Mouse (Mus musculus): Measurements from ENCODE around the gene Slc38a6.

The Slc38a6 gene

DNA sequence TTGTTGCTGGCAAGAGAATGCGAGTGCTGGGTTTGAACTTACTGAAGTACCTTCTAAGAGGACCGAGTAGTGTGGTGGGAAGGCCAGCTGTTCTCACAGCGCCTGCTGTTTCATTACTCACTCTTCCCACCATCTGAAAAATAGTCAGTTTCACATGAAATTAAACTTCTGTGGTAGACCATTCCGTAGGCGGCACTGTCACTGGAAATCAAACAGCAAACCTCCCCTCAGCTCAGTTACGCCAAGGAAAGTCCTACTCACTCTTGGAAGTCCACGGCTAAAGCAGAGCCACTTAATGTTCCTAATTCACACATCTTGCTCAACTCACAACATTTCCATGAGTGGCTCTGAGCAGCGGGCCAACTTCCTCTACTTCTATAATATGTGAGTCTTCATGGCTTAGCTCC lies 37.6 kb downstream of the Slc38a6 start:
- DNase-seq (ENCODE audit: low spot score in 2 of 2) = peak; percentile 14 to 32

DNA sequence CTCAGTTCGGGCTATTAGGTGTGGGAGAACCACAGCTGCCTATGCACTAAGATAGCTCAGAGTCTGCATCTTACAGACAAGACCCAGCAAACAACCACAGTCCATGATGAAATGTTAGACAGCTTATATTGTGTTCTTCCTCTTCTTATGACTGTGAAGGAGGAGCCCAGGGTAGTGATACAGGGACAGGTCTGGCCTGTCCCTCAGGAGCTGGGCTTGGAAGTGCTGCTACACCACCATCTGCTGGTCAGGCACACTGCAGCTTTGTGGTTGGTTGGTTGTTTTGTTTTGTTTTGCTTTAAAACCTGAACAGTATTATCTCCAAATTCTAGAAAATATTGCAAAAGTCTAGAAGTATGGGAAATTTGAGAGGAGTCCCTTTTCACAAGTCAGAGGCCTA lies 38.2 kb downstream of the Slc38a6 start:
- DNase-seq (ENCODE audit: low spot score in 2 of 2) = no peak

DNA sequence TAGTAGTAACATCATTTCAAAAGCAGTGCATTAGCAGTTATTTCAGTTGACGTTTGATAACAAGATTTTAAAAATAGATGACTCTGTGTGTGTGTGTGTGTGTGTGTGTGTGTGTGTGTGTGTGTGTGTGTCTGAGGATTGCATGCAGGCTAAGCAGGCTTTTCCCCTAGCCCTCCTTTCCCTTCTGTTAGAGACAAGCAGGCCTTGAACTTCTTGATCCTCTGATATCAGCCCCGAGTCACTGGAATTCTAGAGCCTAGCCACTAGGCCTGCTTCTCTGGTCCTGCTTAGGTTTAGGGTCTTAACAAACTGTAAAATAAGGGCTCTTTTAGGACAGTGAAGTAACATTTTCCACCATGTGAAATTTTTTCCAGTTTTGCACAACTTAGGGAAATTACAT lies 38.6 kb downstream of the Slc38a6 start:
- DNase-seq (ENCODE audit: low spot score in 2 of 2) = no peak

DNA sequence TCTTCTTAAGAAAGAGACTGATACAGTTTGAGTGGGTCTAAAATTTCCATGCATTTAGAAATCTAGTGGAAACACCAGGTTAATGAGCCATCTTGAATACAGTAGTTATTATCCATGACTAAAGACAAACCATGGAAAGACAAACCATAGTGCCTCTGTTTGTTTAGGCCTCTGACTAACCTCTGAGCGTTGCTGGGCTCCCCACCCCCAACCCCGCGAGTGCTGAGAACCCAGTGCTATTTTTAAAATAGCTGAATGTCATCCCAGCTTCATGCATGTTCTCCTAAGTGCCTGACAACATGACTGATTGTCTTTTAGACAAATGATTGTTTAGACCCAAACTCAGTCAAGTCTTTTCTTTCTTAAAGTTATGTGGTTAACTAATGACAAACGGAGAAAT lies 39.0 kb downstream of the Slc38a6 start:
- no peak for DNase-seq (ENCODE audit: low spot score in 2 of 2)

GRCm38 (mm10) chr12:73327381-73327780 lies 40.8 kb downstream of the Slc38a6 start:
- no peak for DNase-seq (ENCODE audit: low spot score in 2 of 2)

DNA sequence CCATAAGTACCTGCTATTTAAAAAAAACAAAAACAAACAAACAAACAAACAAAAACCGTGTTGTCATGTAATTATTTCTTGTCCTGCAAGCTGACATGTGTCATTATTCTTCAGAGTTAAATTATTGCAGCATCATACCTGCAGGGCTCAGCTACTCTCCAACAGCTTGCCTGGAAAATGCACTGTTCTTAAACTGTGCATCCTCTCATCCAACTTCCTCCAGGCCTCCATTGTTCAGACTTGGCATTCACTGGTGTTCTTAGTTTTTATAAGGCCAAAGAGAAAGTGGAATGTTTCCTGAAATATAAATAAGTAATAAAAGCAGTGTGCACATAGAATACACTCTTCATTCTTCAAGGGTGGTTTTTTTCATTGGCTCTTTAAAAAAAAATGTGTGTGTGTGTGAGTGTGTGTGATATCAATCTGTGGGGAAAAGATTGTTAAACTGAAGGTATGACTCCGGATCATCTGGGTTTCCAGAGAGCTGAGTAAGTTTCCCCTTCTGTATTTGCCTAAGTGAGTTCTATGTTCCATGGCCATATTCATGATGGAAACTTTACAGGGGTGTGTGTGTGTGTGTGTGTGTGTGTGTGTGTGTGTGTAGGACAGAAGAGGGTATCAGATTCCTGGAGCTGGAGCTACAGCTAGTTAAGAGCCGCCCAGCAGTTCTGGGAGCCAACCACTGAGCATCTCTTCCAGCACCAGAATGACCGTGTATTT lies 42.0 kb downstream of the Slc38a6 start:
- DNase-seq (ENCODE audit: low spot score in 2 of 2) = no peak

GRCm38 (mm10) chr12:73330236-73330635 lies 43.7 kb downstream of the Slc38a6 start:
- DNase-seq (ENCODE audit: low spot score in 2 of 2) = no peak

GRCm38 (mm10) chr12:73332701-73333100 lies 46.1 kb downstream of the Slc38a6 start:
- DNase-seq (ENCODE audit: low spot score in 2 of 2) = no peak

DNA sequence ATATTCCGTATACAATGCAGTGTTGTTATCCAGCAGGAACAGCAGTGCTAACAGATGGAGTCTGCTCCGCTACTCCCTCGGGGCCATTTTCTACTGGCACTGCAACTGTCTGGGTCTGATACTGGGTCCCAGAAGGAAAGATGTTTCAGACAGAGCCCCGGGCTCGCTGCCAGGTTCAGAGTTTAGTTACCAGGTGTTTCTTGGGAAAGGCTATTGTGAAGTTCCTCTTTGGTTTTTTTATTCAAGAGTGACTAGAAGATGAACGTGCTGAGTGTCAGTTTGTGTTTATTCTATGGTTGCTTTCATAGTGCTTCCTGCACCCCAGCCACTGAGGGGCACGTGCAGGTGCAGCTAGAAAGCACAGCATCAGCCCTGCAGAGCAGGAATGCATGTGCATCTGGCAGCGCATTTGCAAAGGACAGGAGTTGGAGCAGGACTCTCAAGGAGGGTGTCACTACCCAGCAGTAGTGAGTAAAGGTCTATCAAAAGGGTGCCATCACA lies 47.5 kb downstream of the Slc38a6 start:
- no peak for DNase-seq (ENCODE audit: low spot score in 2 of 2)

DNA sequence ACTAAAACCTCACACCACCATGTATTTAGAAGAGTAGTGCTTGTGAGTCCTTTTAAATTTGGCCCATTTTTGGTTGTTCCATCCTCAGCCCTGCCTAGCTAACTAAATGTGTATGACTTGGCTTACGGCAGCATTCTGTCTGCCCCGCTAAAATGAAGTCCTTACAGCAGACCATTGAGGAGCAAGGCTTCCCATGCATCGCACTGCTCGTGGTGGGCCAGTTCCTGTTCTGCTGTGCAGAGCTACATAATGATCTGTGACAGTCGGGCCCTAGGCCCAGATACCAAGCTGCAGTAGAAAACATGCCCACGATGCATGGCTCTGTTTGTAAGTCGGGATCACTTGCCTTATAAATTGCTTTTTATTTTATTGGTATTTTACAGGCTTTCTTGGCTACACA lies 50.5 kb downstream of the Slc38a6 start:
- no peak for DNase-seq (ENCODE audit: low spot score in 2 of 2)

DNA sequence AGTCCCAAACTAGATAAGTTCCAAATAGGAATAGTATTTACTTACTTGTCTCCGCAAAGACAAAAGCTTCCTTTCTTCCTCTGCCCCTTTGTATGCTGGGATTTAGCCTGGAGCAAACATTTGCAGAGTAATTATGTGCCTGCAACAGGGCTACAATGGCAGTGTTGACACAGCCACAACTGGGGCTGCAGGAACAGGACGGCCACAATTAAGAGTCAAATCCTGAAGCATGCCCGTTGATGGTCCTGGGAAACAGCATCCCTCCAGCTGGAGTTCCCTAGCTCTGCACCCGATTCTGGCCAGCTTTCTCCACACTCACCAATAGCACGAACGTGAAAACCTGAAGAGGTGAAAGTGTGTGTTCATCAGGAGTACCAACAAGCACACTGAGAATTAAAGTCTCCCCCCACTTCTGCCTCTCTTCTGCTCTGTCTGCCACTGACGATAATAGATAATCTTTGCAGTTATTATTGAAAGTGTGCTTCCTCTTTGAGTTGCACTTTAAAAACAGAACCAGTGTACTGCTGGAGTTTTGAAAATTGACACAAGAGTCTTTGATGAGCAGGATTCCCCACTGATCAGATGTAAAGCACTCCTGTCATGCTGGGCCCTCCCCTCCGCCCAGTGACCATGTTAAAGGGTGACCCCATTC lies 54.2 kb downstream of the Slc38a6 start:
- no peak for DNase-seq (ENCODE audit: low spot score in 2 of 2)

DNA sequence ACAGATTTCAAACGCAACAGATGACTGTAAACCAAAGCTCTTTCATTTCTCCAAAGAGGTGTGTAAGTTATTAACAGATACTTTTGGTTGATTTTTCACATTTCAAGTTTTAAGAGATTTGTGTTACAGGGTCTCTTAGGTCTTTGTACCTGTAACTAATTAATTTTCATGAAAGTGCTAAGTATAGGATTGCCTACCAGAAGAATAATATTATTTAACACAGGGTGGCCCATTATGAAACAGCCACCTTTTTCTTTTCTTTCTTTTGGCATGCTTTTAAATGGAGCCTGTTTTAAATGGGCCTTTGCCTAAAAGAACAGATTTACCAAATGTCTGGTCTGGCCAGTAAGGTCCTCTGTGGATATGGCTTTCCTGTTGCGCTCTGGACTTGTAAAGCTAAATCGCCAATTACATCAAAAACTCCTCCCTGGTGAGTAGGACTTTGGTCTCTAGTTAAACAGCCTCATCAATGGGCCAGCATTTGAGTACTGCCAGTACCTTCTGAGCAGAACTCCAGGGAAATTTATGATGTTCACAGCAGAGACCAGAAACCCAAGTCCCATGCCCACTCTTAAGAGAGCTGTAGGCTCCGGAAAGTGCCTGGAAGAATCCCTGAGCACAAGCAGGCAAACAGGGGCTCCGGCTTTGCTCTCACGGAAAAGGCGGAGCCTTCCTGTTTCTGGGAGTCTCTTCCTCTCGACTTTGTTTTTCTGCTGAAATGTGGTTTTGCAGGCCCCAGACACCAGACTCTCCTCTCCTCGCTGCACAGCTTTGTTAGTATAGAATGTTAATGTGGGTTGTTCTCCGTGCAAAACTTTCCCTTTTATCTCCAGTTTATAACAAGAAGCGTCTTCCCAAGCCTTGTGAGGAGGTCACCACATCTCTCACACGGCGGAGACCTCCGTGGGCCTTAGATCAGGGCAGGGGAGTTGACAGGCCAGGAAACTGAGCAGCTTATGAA lies 55.4 kb downstream of the Slc38a6 start:
- DNase-seq (ENCODE audit: low spot score in 2 of 2) = no peak

GRCm38 (mm10) chr12:73344300-73344699 lies 57.7 kb downstream of the Slc38a6 start:
- DNase-seq (ENCODE audit: low spot score in 2 of 2) = no peak

DNA sequence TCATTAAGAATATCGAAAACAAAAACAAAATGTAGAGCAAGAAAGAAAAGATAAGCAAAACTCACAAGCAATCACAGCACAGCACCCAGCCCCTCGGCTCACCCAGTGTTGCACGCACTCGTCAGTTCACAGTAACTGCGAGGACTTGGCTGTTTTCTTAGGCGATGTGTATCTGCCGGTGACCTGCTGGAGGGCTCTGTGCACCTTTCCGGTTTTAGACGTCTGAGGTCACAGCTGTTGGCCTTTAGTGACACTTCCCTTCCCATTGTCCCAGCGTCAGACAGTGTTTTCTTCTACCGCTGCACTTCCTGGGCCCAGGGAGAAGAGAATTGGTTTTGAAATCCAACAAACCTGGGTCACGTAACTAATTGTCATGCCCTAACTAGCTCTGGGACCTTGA lies 58.6 kb downstream of the Slc38a6 start:
- DNase-seq (ENCODE audit: low spot score in 2 of 2) = no peak

GRCm38 (mm10) chr12:73347202-73347601 lies 60.6 kb downstream of the Slc38a6 start:
- DNase-seq (ENCODE audit: low spot score in 2 of 2) = no peak

GRCm38 (mm10) chr12:73350466-73350865 lies 63.9 kb downstream of the Slc38a6 start:
- DNase-seq (ENCODE audit: low spot score in 2 of 2) = no peak

DNA sequence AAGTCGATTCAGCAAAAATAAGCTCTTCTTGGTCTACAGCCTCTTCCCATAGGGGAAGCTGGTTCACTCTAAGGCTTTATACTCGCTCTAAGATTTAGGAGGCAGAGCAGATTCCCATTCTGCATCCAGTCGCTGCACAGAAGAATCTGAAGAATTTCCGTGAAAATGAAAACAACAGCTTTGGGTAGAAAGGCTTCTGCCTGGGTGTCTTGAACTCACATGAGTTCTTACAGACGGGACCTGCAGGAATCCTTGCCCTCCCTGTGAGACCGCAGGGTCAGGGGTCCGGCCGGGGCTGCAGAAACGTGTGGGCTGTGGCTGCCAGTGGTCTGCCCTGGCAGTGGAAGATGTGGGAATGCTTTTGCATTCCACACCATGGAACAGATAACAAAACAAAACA lies 64.4 kb downstream of the Slc38a6 start:
- no peak for DNase-seq (ENCODE audit: low spot score in 2 of 2)

- DNase-seq (ENCODE audit: low spot score in 2 of 2) = no peak
Measured at GRCm38 (mm10) chr12:73351746-73352145, 65.2 kb downstream of the Slc38a6 start.

GRCm38 (mm10) chr12:73353362-73353761 lies 66.8 kb downstream of the Slc38a6 start:
- DNase-seq (ENCODE audit: low spot score in 2 of 2) = no peak

DNA sequence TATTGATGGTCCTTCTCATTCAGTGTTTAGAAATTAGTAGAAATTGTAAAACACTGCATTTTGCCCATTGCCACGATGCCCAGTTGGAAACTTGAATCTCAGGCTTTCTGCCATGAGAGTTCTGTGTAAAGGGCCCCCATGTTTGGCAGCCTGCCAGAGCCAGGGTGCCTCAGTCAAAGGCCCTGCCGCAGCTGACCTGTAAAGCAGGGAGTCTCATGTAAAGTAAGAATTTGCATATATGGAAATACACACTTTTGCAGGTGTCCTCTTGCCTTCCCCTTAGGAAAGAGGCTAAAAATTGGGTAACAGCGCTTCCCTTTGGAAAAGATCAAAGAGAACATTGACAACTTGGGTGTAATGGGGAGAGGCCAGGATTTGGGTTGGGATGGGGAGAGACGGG lies 67.9 kb downstream of the Slc38a6 start:
- DNase-seq (ENCODE audit: low spot score in 2 of 2) = no peak

DNA sequence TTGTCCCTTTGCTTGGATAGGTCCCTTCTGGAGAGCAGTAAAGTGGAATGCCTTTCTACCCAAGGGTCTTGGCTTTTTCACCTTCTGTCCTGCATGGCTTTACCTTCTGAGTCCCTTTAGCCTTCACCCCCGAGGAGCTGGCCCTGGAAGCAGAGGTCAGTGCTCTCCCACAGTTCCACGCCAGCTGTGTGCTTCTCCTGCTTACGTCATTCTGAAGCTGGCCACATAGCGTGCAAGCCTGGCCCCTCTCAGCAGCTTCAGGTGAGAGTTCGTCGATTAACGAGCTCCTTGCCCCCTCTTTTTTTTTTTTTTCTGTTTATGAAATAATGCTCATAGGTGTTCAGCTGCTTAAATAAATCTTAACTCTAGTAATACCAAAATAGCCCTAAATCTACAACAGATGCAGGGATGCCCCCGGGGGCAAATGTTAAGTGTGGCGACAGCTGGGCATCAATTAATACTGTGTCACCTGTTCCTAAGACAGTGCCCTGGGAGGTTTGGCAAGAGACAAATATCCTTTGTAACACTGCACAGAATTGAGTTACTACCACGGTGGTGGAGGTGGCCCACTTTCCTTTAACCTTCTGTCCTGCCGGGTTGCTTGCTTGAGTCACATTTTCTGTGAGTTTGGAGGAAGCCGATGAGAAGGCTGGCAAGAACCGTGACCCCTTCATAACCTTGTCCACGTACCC lies 68.7 kb downstream of the Slc38a6 start:
- no peak for DNase-seq (ENCODE audit: low spot score in 2 of 2)

- DNase-seq (ENCODE audit: low spot score in 2 of 2) = no peak
Measured at GRCm38 (mm10) chr12:73356696-73357095, 70.1 kb downstream of the Slc38a6 start.

Data from right cerebral cortex, postnatal 36 days (tissue).